Mouse (Mus musculus) layer of hippocampus, adult 11-12 months (tissue): ENCODE measurements around the gene Klf15.

Experiments used
- DNase-seq: peaks from one replicate; pipeline ENCODE4 v3.0.0; 2022; ENCODE audit warnings: low spot score

The Klf15 gene

DNA sequence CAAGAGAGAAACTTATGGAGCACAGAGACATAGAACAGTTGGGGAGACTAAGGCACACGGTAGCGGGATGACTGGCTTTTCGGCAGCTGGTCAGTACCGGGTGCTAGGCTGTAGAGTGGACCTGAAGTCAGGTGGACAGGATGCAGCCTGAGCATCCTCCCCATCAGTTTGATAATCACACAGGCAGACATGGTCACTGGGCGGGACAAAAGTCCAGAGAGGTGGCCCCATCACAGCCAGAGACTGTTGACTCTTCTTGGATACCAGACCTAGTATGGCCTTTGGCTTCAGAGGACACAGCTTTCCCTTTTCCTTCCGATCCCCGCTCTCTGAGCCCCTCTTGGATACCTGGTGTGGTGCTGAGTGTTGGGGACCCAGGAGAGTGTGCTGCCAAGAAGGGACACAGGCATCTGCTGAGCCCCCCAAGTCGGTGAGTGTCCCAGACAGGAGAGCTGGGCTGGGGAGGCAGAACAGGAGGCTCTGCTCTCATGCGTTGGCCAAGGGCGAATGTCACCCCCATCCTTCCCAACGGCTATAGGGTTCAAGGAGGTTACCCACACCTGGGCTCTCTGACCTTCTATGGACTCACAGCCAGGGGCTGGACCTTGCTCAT lies 2.8 kb downstream of the Klf15 start:
- DNase-seq = no peak

DNA sequence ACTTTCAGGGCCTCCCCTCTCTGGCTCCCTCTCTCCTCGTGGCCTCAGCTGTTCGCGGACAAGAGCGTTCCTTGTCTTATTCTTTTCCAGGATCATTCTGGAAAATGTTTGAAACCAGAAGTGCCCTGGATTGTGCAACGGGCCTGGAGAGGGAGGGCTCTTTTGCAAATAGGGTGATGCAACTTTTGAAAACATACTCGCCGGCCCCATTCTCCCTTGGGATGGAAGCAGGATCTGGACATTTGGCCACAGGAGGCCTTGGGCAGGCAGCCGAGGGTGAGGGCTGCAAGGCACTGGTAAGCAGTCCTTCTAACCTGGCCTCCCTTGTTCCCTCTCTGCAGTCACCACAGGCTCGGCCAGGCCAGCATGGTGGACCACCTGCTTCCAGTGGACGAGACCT lies 3.7 kb downstream of the Klf15 start:
- no peak for DNase-seq

DNA sequence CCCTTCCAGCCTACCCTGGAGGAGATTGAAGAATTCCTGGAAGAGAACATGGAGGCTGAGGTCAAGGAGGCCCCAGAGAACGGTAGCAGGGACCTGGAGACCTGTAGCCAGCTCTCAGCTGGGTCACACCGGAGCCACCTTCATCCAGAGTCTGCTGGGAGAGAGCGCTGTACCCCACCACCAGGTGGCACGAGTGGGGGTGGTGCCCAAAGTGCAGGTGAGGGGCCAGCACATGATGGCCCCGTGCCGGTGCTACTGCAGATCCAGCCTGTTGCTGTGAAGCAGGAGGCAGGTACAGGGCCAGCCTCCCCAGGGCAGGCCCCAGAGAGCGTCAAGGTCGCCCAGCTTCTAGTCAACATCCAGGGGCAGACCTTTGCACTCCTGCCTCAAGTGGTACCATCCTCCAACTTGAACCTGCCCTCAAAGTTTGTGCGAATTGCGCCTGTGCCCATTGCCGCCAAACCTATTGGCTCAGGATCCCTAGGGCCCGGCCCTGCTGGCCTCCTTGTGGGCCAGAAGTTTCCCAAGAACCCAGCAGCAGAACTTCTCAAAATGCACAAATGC lies 4.6 kb downstream of the Klf15 start:
- no peak for DNase-seq

DNA sequence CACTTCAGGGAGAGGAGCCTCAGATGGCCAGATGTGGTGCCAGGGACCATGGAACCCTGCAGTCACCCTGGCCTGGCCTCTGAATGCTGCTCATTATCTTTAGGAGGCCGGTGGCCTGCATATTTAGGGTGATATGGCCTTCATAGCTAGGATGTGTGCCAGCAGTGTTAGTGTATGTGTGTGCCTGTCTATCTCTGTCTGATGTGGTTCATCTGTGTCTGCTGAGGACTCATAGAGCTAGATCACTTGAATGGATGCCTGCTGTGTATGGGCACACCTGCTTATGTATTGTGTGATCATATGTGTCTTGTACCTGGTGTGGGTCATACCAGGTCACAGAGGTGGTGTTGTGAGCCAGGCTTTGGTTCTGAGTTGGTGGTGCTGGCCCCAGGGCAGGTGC lies 5.8 kb downstream of the Klf15 start:
- no peak for DNase-seq

DNA sequence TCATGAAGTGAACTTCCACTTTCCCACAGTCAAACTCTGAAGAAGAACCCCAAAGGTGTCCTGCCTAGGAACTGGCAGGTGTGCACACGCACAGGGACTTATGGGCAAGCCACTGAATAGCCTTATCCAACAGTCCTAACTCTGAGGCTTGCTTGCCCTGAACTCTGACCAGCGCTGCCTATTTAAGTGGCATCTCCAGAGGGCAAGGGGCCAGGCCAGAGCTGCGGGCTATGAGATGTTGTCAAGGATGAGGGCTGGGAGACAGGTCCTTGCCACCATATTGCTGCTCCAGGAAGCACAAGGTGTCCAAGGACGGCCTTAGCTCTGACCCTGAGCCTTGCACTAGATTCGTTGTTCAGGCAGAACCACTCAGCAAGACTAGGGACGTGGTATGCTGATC lies 6.7 kb downstream of the Klf15 start:
- no peak for DNase-seq

DNA sequence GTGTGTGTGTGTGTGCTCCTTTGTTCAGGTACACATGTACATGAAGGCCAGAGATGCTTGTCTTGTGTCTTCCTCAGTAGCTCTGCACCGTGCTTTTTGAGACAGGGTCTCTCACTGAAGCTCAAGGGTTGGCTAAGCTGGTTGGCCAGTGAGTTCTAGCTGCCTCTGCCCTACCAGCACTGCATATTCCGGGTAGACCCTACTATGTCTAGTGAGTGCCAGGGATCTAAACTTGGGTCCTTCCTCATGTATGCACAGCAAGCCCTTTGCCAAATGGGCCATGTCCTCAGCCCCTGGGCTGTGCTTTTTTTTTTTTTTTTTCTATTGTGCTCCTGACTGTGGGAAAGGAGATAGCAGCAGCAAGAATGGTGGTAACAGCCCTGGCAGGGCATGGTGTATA lies 7.9 kb downstream of the Klf15 start:
- DNase-seq = no peak

DNA sequence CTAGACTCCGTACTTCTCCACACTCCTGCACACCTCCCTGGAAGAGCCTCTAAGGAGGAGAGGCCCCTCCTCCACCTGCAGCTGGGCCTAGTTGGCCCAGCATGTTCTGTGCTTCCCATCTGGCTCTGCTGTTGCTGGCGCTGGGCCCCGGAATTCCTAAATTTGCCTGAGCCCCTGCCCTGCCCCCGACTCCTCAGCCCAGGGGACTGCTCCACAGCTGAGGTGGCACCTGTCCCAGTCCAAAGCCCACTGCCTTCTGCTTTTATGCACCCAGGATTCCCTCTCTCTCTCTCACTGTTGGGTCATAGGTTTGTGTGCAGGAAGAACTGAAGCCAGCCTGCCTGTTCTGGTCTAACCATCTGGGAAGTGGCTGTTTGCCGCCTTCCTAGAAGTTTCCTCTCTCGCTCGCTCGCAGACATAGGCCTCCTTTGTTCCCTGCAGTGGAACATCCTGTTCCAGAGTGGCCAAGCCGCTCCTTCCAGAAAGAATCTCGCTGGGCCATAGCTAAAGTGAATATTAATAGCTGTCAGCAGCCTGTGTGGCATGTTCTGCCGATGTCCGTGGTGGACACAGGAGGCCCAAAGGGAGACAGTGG lies 8.7 kb downstream of the Klf15 start:
- peak; percentile 70 for DNase-seq

DNA sequence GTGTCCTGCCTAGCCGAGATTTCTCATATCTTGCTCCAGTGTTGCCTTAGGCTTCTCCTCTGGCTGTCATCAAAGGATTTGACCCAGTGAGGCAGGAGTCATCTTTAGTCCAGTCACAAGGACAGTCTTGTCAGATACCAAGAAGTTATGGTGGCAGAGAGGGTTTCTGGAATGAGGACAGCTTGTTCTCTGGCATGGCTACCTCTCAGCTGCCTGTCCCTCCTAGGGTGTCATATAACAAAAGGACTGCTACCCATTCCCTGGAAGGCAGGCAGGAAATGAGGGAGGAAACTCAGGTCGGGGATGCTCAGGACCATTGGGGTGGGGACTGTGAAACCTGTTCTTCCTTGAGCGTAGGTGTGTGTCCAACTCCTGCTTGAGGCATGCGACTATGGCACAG lies 9.7 kb downstream of the Klf15 start:
- no peak for DNase-seq

DNA sequence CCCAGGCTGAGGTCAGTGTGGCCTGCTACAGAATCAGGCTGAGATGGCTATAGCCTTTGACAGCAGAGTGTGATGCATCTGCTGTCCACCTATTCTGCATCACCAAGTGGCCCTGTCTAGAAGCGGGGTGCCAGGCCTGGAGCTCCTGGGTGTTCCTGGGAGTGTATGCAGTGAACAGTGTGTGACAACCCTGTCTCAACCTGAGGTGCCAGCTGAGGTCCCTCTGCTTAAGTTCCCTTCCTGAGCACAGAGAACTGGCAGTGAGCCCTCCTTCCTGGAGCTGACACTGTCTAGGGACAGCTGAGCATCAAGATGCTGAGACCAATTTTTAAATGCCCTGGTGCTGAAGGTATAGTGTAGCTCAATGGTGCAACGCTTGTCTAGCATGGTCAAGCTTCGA lies 10.3 kb downstream of the Klf15 start:
- no peak for DNase-seq

DNA sequence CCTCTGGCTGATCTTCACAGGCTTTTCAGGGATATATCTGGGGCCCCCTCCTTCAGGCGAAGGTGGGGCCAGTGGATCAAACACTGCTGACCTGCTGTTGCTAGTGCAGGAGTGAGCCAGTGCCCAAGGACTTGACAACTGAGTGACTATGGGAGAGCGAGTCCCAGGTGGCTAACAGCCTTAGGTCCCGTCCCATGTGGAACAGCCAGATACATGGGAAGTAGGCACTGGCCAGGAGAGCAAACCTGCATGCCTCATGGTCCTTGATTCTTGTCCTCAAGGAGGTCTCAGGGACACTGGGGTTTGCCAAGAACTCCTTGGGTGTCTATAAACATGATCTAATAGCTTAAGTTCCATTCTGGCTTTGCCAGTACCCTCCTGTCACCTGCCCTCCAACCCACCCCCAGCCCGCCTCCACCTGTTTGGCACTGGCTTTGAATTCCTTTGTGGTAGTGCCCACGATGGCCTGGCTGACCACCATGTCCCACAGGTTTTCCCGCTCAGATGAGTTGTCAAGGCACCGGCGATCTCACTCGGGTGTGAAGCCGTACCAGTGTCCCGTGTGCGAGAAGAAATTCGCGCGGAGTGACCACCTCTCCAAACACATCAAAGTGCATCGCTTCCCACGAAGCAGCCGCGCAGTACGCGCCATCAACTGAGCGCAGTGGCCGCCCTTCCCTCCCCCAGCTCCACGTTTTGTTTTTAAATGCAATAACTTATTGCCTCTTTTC lies 11.4 kb downstream of the Klf15 start:
- DNase-seq = no peak

DNA sequence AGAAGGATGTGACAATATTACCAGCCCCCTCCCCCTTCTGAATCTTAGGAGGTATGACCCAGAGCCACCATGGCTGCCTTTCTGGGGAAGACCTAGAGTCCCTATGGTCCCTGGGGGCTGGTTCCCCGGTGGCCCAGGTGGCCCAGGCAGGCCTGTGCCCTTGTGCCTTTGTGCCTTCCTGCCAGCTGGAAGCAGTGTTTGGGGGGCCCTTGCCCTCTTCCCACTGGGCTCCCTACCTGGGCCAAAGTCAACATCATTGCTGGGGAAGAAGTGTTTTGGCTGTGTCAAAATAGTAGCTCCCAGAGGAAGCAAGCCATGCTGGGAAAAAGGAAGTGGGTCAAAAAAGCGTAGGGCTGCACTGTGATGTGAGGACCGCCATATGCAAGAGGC lies 12.0 kb downstream of the Klf15 start:
- DNase-seq = no peak

DNA sequence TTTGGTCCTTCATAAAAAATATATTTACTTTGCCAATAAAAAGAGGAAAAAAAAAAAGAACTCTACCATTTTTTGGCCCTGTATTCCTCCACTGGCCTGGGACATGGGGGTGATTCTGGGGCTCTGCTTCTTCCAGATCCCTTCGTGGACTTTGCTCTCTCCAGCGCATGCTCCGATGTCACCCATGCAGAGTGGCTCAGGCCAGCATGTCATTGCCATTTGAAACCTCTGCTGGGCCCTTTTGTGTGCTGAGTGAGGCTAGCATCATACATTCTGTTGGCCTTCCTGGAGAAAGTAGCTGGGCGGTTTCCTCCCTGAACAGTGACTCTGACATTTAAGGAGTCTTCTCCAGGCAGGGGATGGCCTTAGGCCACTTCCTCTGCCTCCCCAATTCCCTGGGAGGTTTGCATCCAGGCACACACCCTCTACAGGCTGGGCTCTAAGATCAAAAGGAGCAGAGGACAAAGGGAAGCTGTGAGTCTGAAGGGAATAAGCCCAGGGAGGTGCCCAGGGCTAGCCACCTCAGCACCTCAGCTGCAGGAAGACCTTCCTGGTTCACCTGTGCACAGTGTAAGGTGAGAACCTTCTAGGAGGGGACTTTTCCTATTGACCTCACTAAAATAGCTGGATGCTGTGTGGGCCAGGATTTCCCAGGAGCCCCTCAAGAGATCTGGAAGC lies 12.9 kb downstream of the Klf15 start:
- DNase-seq = no peak

DNA sequence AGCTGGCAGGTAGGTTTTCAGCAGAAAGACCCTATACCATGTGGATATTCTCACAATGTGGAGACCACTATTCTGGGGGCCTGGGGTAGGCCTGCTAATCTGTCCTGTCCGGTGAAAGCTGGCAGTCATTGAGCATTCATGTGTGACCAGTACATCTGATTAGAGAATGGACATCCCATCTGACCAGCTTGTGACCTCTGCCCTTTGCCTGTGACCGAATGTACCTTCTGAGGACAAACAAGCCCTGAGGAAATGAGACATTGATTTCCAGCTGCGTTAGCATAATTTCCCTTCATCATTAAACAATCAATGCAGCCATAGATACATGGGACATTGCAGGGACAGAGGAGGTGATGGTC lies 13.5 kb downstream of the Klf15 start:
- no peak for DNase-seq

DNA sequence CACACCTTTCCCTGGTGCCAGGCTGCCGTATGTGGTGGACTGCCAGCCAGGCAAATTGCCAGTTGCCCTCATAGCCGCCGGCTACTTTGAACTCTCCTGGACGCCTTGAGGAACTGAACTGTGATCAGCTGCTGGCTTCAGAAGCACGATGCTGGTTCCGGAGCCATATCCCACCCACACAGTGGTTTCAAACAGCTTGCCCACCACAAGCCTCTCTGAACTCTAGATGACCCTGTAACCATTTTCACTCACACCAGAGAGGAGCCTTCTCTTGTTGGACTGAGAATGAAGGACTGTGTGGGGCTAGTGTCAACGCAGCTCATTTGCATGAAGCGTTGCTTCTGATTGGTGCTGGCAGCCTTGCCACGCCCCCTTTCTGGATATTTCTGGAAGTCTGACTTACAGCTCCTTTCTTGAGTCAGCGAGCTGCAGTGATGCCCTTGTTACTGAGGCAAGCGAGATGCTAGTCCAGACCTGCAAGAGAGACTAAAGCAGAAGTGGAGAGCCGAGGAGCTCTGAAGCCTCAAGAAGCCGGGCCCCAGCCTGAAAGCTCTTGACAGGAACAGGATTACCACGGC lies 14.7 kb downstream of the Klf15 start:
- no peak for DNase-seq

DNA sequence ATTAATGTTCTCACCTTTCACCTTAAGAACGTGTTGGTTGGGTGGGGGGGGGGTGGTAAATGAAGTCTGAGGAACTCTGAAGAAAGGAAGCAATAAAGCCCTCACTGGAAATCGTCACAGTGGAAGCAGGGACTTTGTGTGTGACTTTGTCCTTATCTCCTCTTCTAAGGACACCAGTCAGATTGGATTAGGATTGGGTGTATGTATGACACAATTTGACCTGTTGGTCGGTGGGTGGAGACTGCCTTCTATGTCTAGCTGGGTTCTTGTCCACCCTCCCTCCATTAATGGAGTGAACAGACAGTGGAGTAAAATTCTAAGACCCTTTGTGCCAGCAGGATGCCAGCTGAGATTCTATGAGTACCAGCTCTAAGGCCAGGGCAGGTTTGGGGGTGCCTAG lies 21.9 kb downstream of the Klf15 start:
- no peak for DNase-seq

DNA sequence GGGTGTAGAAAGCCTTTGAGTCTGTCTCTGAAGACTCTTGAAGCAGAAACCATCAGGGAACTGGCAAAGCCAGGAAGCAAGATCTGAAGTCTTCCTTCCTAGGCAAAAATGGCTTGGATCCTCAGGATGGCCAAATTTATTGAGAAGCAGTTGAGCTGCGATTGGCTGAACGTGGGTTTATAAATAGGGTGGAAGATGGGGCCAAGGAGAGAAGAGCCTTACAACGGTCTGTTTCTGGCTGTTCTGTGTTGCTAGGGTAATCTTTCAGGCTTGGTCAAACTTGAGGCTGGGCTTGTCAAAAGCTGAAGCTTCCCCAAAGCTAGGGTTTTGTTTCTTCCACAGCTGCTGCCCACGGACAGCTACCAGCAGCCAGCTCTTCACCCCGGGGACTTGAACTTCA lies 22.5 kb downstream of the Klf15 start:
- DNase-seq = no peak

DNA sequence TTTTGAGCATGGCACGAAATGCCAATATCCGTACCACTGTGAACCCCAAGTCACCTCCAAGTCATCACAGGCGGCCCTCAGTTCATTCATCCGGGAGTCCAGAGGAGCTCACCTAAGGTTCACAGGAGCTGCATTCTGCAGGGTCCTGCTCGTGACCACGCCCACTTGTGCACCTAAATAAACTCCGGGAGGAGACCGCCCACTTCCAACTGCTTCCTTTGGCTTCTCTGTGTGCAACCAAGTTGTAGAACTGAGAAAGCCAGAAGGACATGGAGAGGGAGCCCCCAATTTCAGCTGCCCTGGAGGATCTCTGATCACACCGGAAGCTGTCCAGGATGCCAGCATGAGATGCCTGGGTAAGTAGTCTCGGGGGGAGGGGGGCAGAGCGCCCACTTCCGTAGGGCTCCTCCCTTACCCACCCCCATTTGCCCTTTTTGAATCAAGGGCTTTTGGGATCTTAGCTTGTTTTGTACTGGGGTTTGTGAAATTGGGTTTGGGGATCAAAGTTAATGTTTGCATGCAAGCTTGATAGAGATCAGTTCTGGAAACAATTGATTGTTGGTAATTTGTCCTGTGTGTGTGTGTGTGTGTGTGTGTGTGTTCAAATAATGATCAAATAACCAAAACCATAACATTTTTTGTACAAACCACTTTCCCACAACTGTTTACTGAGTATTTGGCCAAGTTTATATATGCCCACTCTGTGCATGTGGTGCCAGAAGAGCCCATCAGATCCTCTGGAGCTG lies 24.0 kb downstream of the Klf15 start, which contains the start of gene Aldh1l1:
TSS of gene Aldh1l1 (plus strand) at position 252 of the 746 bp plus-strand sequence.
- no peak for DNase-seq

DNA sequence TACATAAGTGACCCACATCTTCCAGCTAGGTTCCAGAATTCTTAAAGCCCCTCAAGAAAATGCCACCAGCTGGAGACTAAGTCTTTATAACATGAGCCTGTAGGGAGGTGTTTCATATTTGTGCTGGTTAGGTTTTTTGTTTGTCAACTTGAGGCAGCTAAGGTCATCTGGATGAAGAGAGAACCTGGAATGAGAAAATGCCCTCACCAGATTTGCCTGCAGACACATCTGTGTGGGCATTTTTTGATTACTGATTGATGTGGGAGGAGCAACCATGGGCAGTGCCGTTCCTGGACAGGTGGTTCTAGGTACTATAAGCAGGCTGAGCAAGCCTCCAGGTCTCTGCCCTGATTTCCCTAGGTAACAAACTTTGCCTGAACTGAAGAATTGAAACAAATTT lies 25.2 kb downstream of the Klf15 start:
- no peak for DNase-seq

DNA sequence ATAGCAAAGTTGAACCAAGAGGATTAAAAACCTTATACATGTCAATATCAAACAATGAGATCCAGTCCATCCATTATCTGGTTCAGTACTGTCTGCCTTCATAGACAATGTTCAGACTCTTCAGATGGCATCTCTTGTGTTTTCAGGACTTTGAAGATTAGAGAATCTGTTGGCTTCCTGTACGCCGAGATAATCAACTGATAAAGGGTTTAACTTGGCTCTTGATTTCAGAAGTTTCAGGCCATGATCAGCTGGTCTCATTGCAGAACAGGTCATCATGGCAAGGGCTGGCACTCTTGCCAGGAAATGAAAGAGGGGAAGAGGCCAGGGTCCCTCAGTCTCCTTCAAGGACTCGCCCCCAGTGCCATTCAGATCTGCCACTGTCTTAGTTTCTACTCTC lies 27.2 kb downstream of the Klf15 start:
- no peak for DNase-seq

DNA sequence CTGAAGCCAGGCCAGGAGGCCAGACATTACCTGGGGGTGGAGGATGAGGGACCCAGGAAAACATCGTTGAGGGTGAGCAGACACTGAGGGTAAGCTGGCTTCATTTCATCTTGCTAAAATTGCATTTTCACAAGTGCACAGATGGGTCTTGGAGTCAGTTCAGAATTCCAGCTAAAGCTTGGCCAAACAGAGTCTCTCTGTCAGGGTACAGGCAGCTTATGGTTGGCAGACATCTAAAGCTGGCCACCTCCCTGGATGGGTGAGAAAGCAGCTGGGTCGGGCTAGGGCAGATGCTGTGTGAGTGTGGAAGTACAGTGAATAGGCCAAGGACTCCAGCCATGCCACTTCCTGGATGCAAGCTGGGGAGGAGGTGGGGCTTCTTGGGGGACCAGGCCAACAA lies 28.6 kb downstream of the Klf15 start:
- peak; percentile 60 for DNase-seq

DNA sequence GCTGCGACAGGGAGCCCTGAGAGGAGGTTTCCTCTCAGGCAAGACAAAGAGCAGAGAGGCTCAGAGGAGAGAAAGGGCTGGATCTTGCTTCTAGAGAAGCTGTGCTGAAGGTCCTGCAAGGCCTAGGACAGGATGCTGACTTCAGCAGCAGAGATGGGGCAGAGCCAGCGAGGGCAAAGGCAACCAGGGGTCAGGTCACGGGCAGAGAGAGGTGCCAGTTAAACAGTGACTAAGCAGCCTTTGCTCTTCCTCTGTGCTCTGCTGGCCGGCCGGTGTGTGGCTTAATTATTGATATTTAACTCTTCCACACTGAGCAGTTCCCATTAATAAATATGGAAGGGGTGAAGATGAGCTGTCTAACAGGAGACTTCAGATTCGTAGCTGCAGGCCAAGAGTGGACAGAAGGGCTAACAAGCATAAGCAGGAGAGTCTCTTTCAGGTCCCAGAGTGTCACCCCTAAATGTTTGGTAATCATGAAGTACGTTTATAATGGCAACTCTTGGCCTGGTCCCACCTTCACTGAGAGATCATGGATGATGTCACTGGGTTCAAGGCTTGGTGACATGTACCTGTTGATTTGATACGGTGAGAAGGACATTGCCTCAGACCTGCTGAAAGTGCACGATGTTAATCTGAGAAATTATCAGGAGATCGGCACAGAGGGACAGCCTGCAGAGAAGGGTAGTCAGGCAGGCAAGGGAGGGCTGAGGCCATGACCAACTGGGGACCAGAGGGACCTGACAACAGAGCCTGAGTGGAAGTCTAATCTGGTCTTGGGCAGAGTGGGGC lies 29.8 kb downstream of the Klf15 start:
- DNase-seq = no peak
